Mouse (Mus musculus) layer of hippocampus, postnatal 25 days (tissue): Measurements from ENCODE around the gene Magi2. TPM values are rescaled to one million over a fixed set of nuclear protein-coding genes. Genes with fewer than 3 reads are reported as not detected.
"Not testable (repeated sequence)": the region's sequence is repeated elsewhere in the genome, so short reads cannot be mapped to it uniquely, and the experiment has no call there.

ENCODE experiments used
- DNase-seq, 2 experiments: peaks; one replicate each; pipeline ENCODE4 v3.0.0; 2022; ENCODE audit warnings: mixed read lengths in 2 of 2, low spot score in 1 of 2; ENCODE audit errors: extremely low spot score in 1 of 2
- total RNA-seq, 2 experiments: library from RNA; stranded (reverse); gene quantifications; 2 replicates each; pipeline ENCODE4 v1.2.3; 2021

Magi2 gene
- total RNA-seq, 2 experiments from 2014 or later = 102 to 143 TPM

DNA sequence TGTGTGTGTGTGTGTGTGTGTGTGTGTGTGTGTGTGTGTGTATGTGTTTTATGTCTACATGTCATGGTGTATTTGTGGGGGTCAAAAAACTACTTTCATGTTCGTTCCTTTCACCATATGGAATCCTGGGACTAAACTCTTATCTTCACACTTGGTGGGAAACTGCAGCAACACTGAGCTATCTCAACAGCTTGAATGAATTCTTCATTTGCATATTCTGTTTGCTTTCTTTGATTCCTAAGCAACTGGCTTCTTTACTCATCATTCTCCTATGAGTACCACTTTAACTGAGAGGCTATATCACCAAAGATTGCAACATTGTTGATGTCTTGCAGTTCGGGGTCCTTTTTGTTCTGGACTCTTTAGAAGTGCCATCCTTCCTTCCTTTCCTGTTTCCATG, 986.5 kb downstream of the Magi2 start:
- no peak for DNase-seq

DNA sequence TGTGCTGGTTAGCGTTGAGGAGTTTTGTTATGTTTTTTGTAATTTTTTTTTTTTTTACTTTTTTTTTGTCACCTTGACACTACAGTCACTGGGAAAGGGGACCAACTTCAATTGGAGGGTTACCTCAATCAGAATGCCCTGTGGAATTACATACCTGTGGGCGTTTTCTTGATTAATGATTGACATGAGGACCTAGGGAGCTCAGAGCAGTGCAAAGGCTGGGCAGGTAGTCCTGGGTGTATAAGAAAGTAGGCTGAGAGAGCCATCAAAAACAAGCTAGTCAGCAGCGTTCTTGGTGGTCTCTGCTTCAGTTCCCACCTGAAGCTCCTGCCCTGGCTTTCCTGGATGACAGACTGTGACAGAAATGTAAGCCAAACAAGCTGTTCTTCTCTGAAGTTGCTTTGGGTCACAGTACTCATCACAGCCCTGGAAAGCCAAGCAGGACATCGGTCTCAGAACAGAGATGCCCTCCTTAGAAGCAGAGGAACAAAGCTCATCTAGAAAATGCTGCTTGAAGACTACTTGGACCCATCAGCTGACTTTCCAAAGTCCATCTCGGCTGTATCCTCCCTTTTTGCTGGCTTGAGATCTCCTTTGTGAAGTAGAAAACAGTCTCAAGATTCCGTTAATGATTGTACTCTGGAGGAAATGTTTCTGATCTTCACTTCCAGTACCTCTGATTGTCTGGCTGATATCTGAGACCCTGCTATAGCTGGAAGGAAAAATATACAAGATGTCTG, 999.8 kb downstream of the Magi2 start:
- DNase-seq = no peak

DNA sequence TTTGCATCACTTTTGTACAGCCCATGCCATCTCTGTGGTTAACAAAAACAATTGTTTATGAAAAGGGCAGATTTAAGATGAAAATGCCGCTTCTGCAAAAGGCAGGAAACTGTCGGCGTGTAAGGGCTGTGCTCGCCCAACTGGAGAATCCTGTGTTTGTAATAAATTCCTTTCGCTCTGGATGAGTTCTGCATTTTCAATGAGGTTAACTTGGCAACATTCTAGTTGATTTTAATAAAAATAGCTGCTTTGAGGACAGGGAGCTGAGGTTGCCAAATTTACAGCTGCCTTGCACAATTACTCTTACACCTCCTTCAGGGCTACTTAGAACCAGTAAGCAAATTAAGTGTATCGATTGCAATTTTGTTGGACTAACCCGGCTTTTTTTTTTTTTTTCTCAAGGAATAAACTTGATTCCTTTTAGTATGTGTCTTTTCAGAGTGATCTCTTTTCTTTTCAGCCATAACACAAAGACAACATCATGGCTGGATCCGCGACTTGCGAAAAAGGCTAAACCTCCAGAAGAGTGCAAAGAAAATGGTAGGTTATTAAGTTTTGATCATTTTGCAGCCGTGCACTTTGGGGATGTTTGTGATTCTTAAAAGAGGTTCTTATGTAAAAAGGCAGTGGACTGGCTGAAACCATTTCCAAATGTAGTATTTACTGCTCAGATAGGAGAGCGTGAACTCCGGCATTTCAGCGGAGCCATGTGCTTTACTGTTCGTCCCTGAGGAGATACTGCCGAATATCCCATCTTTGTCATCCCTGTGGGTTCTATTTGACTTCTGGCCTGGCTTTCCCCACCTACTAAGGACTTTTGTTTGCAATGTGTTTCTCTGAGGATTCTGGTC, 1001.3 kb downstream of the Magi2 start:
- DNase-seq = no peak

DNA sequence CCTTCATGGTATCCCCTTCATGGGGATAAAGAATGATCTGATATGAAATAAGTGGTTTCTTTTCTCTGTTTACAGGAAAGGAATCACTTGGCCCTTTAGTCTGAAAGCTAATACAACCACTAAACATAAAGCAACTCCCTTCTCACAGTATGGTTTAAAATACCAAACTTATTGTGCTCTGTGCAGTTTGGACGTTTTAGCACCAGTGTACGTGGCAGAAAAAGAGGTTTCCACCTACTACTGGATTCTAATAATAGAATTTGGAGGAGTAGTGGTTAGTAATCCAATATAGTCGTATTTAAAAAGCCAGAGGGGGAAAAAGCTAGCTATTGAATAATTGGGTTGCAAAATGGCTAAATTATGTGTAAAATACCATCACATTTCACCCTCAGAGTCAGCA, 1005.1 kb downstream of the Magi2 start:
- no peak for DNase-seq

DNA sequence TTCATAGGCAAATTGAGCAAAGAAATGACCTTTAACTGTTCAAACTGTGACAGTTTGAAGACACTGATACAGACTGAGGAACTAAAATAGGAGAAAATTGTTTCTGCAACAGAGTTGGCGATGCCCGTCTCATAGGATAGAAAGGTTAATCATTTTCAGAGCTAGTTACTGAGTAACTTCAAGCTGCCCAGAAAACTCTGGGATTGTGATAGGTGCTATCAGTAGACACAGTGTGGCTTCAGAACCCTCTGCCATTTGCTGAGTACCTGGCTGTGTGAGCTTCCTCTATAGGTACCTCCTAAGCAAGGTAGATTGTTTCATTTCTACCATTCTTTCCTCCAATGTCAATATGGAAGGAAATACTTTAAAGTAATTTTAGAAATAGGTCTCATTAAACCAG, 1014.7 kb downstream of the Magi2 start:
- DNase-seq = no peak

DNA sequence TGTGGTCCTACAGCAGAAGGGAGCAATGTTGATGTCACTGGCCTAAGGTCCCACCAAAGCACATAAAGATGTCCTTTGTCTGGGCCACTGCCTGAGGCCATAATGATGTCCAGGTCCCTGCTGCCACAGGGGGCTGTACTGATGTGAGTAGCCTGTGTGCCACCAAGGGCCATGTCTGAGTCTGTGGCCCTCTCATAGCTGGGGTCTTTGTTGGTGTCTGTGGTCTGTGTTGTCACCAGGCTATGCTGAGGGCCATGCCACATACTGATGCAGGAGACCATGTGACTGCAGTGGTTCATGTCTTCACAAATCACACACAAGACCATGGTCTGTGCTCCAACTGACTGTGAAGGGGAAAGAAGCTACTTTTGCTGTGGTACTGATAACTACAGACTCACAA, 1015.7 kb downstream of the Magi2 start:
- DNase-seq = no peak

DNA sequence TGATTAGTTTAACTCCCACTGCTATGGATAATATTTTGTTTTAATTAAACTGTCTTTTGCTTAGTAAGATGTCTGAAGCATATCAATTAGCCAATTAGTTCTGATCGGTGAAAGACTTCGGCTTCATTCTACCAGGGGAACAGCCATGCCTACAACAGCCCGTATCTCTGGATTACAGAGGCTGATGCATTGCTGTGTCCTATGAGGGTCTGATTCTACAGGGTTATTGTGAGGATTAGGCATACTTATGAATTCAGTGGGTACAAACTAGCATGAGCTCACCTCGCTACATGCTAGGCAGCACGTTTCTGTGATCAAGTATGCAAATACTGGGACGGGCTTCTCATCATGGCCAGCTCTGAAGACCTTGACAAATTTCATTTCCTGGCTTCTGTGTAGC, 1022.5 kb downstream of the Magi2 start:
- DNase-seq = no peak

DNA sequence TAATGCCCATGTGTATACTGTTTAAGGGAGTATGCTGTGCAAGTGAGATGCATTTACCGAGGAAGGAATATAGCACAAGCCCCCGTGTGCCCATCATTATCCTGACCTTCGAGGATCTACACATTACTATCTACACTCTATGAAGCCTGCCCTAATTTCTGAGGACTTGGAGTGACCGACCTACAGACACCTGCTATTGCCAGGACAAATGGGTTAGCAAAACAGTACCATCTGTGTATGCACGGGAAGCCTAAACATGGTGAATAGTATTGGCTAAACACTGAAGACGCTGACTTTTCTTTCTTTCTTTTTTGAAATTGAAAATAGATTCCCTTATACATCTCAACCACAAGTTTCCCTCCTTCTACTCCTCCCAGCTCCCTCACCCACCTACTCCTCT, 1024.7 kb downstream of the Magi2 start:
- no peak for DNase-seq

DNA sequence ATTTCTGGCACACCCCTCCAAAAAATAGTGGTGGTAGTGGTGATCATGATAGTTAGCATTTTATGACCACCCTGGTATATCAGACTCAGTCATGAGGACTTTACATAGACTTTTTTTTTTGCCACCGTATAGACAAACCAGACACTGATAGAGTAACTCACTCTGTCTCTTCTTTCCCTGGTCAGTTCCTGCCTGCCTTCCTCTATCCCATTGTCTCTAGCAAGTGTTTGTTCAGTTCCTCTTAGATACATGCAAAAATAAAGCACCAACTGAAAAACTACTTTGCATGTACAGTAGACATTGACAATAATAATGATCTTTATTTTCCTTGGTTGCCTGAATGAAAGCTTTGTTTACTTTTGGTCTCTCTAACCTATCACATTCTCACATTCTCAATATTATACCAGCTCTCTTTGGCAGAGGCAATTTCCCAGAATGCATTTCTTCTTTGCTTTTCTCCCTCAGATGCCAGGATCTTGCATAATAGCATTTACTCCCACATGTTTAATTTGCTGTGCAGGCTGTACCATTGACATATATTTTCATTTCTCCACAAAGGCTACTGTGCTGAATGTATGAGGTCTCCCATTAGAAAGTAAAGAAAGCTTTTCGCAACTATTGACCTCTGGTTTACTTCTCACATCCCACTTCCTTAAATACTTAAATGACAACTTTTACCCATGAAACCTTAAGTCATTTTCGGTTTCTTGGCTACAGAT, 1029.5 kb downstream of the Magi2 start:
- no peak for DNase-seq

DNA sequence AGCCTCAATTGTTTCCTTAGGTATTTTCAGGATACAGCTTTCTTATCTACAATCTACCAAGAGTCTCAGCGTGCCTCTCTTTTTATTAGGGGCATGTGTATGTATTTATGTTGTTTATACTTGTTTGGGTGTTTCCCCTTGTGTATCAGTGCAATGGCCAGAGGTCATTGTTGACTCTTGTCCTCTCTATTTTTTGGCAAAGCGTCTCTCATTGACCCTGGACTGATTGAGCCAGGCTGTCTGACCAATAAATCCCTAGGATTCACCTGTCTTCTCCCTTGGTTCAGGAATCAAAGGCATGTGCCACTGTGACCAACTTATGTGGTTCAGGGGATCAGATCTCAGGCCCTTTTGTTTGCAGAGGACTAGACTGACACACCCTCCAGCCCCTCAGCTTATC, 1030.1 kb downstream of the Magi2 start:
- no peak for DNase-seq

DNA sequence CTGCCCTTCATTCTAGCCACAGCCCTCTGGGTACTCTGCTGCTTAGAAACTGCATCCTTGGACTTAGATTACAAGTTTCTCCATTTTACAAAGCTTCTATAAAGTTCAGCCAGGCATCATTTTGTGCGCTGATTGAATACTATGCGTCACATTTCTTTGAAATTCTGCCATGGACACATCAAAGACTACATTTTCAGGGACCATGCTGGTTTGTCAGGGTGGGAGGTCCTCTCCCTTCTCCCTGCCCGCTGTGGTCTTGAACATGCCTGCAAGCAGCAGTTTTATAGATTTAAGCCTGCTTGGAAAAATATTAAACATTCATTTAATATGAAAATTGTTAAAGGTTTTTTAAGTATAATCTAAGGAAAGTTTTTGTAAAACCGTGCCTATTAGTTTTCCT, 1030.6 kb downstream of the Magi2 start:
- DNase-seq = no peak

DNA sequence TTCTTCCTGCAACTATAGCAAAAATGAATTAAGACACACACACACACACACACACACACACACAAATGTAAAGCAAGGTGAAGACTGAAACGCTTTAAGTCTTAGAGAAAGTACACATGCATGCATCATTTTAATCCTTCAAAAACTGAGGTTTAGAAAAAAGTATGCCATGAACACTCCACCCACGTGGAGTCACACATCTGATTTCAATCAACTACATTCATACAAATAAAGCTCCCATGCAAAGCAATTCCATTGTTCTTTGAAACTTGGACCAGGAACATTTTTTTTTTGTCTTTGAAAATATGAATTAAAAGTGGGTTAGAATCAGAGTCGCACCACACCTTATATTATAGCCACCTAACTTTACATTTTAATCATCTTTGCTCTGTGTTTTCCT, 1032.9 kb downstream of the Magi2 start:
- no peak for DNase-seq

DNA sequence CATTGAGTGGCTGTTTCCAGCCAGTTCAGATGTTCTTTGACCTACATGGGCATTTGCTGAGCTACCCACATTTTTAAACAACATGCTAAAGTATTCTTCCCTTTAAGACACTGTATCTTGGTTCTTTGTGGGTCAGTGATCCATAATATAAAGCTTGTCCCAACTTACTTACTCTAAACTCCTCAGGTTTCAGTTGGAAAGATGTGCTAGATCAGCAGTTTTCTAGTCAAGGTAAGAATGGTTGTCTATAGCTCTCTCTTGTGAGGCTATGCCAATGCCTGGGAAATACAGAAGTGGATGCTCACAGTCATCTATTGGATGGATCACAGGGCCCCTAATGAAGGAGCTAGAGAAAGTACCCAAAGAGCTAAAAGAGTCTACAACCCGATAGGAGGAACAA, 1045.8 kb downstream of the Magi2 start:
- DNase-seq = not testable (repeated sequence)

DNA sequence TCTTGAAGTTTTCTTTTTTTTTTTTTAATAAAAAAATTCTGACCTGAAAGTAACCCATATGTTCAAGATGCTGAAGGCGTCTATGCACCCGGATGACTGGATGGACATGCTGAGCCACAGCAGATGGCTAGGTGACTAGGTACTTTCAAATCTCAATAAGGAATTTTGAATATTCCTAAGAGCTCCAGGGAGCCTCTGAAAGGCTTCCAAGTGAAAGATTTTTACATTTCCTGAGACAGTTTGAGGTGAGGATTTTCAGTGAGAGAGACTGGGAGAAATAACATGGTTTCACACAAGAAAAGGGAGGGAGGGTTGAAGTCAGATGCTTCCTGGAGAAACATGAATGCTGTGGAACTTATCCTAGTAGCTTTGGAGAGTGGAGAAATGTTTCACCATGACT, 1048.8 kb downstream of the Magi2 start:
- DNase-seq = no peak

DNA sequence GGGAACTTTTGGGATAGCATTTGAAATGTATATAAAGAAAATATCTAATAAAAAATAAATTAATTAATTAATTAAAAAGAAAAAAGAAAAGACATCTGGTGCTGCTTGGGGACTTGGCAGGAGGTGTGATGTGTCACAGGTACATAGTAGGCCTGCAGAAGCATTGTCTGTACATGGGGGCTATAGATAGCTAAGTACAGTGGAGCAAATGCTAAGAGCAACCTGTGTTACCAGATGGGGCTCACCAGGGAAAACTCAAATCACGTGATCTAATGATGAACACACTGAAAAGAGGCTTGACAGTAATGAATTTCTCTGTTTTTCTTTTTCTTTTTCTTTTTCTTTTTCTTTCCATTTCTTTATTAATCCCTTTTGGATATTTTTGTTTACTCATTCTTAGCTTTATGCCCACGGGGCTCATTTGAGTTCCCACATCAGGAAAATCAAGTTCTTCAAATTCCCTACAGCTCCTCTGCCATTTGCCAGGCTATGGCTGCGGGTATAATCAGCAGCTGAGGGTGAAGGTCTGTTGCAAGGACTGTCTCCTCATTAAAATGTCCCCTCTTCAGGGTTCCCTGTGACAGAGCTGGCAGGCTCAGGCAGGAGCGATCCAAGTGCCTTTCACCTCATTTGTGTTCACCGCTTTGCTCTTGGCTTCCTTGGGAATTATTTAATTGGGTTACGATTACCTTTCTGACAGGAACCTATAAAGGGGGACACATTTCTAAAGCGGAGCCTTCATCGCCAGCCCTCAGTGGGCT, 1058.4 kb downstream of the Magi2 start:
- no peak for DNase-seq

DNA sequence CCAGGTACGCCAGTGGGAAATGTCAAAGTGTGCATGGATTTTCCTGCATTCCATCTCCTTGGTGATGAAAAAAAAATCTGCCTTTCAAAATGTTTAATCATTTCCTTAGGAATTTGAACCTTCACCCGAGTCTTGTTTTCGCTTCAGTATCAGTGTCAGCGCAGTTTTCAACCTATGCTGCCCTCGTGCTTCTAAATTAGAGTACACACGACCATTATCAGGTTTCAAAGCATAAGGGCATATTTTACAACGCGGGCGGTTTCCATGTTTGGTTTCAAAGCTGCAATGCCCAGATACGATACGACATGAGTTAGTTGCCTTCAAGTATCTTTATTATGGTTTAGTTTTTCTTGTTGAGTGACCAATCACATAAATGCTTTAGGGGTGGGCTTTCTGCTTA, 1067.7 kb downstream of the Magi2 start:
- no peak for DNase-seq

DNA sequence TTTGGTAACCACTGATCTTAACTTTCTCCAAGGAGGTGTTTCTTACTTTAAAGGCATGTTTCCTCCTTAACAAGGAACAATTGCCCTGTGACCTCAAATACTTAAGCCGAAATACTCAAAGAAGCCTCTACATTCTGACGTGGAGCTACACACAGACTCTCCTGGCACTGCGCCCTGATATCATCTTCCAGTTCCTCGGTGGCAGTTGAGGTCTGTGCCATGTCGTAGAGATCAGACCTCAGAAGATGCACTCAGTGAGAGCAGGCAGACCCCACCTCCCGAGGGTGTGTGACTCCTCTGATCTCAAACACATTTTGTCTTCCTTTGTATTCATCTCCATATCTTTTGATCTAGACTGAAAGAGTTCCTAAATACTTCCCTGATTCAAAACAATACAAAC, 1073.0 kb downstream of the Magi2 start:
- no peak for DNase-seq

DNA sequence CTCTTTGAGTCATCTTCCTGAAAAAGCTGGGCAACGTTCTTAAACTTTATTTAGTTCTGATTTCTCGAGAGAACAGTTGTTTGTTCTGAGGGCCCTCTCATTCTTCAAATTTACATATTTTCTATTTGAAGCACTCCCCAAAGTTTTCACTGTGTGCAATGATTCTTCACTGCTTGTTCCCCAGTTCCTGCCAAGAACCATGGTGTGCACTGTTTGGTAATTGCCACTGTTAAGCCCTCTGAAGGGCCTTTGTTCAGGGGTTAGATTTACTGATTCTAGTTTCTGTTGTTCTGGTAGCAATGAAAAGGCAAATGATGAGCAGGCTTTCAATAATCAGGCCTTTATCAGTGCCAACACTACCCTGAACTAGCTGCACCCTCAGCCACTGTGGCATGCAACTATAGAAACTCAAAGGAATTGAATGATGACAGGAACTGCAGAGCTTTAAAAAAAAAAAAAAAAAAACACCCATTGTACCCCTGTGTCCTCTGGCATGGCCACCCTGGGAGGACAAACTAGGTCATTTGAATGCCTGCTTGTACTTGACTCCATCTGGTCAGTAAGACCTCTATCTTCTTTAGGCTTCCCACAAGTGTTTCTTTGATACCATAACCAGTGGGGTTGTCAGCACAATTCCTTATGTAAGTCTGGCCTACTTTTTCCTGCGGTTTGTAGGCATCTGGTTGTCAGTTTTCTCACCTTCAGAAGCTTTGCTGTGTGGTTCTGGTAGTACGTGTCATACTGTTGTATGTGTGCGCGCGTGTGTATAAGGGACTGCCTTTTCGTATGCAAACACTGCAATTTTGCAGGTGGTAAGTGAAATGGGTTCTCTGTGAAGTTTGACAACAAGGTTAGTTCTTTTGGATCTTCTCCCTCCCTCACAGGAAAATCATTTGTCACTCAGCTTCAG, 1076.5 kb downstream of the Magi2 start:
- DNase-seq = no peak

DNA sequence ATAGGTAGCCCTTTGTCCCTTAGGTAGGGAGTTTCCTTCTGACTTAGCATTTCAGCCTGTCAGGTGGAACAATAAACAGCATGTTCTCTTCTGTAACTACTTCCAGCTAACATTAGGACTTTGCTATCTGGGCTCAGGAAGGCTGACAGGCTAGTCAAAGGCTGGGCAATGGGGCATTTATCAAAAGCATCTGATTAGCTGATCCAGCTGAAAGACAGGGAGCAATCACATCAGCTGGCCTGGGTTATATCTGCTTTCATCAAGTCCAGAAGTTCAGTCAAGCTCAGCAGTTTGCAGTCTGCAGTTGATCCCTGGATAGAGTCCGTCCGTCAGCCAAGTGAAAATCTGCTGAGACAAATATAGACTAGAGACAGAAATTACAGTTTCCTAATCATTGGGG, 1094.1 kb downstream of the Magi2 start:
- DNase-seq = no peak

DNA sequence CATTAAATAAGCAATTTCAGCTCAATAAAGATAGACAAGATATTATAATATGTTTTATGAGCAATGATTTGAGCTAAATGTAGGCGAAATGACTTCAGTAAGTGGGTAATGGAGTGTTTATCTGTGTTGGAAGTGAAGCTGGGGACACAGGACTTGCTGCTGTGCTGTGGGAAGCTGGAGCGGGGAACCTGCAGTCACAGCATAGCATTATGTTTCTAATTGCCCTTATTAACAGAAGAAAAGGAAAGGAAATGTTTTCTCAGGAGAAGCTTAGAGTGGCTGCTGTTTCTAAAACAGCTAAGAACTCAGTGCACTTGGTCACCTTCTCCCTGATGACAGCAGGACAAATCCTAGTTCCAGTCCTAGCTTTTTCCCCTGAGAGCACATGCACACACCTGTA, 1098.5 kb downstream of the Magi2 start:
- DNase-seq = no peak
